Mouse (Mus musculus): ENCODE measurements at regions not wholly inside any gene's neighbourhood (a gene's known extent, or its start where the extent isn't known, plus 50 kb on each side); places are given as distances from the start of the nearest gene placed in this dataset.
A peak's percentile ranks its signal among the peaks of the same experiment; 100 is the strongest.

DNA sequence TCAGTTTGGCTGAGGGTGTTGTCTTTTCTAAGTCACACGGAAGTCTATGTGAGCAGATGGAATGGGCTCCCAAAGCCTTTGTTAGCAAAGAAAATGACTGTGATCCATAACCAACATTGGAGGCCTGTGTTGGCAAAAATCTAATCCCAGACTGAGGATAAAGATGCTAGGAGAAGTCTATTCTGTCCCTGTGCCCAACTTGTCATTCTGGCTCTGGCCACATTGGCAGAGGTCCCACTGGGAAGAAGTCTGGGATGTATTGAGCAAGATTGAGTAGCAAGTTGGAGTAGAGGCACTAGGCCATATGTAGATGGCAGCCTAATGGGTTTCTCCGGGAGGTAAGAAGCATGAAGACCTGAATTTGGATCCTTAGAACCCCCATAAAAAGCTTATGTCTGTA lies 54.1 kb downstream of the Nog start:
- ATAC-seq (ENCODE audit: poor library complexity, severe bottlenecking), result no peak

GRCm38 (mm10) chr11:89243370-89243769 lies 58.8 kb downstream of the Nog start:
- no peak for ATAC-seq (ENCODE audit: poor library complexity, severe bottlenecking)

- ATAC-seq (ENCODE audit: poor library complexity, severe bottlenecking), result no peak
Measured at GRCm38 (mm10) chr11:89242130-89242529, 60.0 kb downstream of the Nog start.

DNA sequence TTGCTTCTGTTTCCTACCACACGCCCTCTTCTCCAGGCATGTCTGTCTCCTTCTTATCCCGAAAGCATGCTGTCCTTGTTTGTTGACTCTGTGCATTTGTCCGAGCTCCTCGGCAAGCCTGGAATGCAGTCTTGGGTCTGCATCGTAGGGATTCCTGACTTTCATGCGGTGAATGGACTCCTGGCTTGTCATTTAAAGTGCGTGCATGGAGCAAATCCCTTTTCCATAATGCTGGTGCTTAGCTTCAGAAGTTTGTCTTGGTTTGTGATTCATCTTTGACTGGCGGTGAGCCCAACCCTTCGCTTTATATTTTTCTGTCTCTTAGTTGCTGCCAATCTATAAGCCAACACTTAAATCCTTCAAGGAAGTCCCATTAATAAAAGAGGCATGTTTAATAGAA lies 62.2 kb downstream of the Nog start:
- no peak for ATAC-seq (ENCODE audit: poor library complexity, severe bottlenecking)

DNA sequence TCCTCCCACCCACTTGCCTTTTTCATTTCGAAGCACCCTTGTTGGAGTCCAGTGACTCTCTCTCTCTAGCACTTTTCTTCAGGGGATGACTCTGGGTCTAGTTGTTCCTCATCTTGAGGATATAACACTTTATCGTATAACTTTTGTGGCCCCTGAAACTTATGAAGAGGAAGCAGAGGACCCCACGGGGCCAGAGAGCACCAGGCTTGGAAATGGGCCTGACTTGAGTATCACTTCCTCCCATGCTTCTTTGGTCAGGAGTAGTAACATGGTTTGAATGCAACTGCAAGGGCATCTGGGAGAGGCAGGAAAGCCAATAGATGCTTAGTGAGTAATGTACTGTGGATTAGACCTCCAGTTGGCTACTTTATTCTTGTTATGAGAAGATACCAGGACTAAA lies 65.2 kb downstream of the Nog start:
- ATAC-seq (ENCODE audit: poor library complexity, severe bottlenecking), result peak; percentile 82

DNA sequence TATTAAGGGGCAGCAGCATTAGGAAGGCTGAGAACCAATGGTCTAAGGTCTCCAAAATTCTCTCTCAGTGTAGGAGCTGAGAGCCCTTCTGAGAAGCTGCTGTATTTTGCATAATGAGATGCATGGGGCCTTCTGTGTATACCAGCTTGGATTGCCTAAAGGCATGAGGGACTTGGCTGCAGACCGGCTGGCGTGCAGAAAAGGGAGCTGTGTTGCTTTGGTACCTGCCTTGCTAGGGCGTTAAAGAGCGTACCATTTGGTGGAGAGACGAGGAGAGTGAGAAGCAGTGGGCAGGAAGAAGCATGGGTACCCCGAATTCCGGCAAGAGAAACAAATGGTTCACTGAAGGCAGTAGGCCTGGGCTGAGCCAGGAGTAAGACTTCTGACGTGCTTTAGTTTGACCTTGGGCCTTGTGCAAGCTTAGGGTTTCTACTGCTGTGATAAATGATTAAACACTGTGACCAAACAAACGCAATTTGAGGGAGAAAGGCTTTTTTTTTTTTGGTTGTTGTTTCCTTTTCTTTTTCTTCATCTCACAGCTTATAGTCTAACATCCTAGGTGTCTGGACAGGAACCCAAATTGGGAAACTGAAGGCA lies 69.2 kb downstream of the Nog start:
- ATAC-seq (ENCODE audit: poor library complexity, severe bottlenecking), result no peak

GRCm38 (mm10) chr11:89229726-89230125 lies 72.4 kb downstream of the Nog start:
- no peak for ATAC-seq (ENCODE audit: poor library complexity, severe bottlenecking)

- peak; percentile 82 for ATAC-seq (ENCODE audit: poor library complexity, severe bottlenecking)
Measured at GRCm38 (mm10) chr11:89213204-89213603, 88.9 kb downstream of the Nog start.

GRCm38 (mm10) chr11:89209531-89209950 lies 92.6 kb downstream of the Nog start:
- no peak for ATAC-seq (ENCODE audit: poor library complexity, severe bottlenecking)

- ATAC-seq (ENCODE audit: poor library complexity, severe bottlenecking), result no peak
Measured at GRCm38 (mm10) chr11:89209072-89209471, 93.1 kb downstream of the Nog start.

DNA sequence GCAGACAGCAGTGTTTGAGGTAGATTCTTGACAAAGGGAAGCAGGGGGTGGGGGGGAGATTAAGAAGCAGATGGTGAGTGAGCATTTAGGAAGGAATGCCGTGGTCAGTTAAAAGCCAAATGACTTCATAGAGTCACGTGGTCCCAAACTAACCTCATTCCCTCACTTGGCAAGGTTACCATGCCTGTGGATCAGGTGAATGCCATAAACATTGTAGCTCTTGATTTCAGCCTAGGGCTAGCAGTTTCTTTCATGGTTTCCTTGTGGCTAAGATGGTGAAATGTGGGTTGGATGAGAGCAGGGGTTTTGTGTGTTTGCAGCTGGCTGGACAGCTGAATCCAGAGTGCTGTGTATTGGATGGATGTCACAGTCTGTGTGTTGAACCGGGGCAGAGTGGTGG lies 95.3 kb downstream of the Nog start:
- ATAC-seq (ENCODE audit: poor library complexity, severe bottlenecking), result no peak

GRCm38 (mm10) chr11:89204948-89205545 lies 97.1 kb downstream of the Nog start:
- ATAC-seq (ENCODE audit: poor library complexity, severe bottlenecking), result no peak

- ATAC-seq (ENCODE audit: poor library complexity, severe bottlenecking), result no peak
Measured at GRCm38 (mm10) chr11:89200458-89200857, 101.7 kb downstream of the Nog start.

- ATAC-seq (ENCODE audit: poor library complexity, severe bottlenecking), result peak; percentile 69
Measured at GRCm38 (mm10) chr11:89192815-89193214, 109.3 kb downstream of the Nog start.

- ATAC-seq (ENCODE audit: poor library complexity, severe bottlenecking), result no peak
Measured at GRCm38 (mm10) chr11:89186911-89187621, 113.4 kb downstream of the Gm525 start.

- no peak for ATAC-seq (ENCODE audit: poor library complexity, severe bottlenecking)
Measured at GRCm38 (mm10) chr11:89185862-89186261, 112.2 kb downstream of the Gm525 start.

DNA sequence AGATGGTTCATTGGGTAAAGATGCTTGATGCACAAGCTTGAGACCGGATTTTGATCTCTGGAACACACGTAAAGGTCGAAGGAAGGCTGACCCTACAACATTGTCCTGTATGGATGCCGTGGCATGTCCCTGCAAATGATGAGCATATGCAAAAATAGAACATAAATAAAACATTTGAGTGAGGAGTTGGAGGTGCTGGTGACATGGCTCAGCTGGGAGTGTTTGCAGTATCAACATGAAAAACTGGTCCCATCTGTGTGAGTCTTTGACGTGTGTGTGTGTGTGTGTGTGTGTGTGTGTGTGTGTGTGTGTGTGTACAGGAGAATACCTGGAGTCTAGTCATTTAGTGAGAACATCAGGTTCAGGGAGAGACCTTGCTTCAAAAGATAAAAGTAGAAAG lies 107.8 kb downstream of the Gm525 start:
- ATAC-seq (ENCODE audit: poor library complexity, severe bottlenecking), result no peak

GRCm38 (mm10) chr11:89178436-89178835 lies 104.8 kb downstream of the Gm525 start:
- ATAC-seq (ENCODE audit: poor library complexity, severe bottlenecking), result no peak

GRCm38 (mm10) chr11:89175511-89175910 lies 101.9 kb downstream of the Gm525 start:
- ATAC-seq (ENCODE audit: poor library complexity, severe bottlenecking), result no peak

GRCm38 (mm10) chr11:89174967-89175366 lies 101.3 kb downstream of the Gm525 start:
- no peak for ATAC-seq (ENCODE audit: poor library complexity, severe bottlenecking)

DNA sequence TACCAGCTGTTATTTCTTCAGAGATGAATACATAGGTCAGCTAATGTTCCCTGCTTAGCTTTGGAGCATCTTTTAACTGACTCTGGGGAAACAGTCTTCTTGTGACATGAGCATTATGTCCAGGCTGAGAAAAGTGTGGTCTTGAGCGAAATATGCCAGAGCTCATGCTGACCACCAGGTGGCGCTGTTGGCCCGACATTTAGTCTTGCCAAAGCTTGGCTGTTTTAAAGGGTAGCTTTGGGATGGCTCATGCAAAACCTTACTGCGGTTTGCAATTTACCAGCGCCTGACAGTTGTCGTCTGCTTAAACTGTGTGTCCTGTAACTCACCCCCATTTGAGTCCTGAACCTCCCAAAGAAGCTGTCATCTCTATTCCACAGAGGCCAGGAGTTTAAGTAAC lies 91.6 kb downstream of the Gm525 start:
- peak; percentile 84 for ATAC-seq (ENCODE audit: poor library complexity, severe bottlenecking)
